Mouse (Mus musculus) ES-E14 (cell line): ENCODE measurements around the gene Ctsh. TPM values are rescaled to one million over a fixed set of nuclear protein-coding genes. Genes with fewer than 3 reads are reported as not detected.
"Not testable (repeated sequence)": the region's sequence is repeated elsewhere in the genome, so short reads cannot be mapped to it uniquely, and the experiment has no call there.

Experiments used
- DNase-seq: peaks from one replicate; pipeline ENCODE4 v3.0.0-alpha.2; 2013; ENCODE audit warnings: low read depth, low spot score
- H3K27ac ChIP-seq: 2 replicates; pipeline ENCODE4 v1.5.1; 2012; ENCODE audit warnings: low read depth, mild to moderate bottlenecking, low read length, moderate library complexity, mixed read lengths; ENCODE audit not compliant: poor library complexity, insufficient read depth, severe bottlenecking
- H3K36me3 ChIP-seq: 2 replicates; pipeline ENCODE4 v1.6.1; 2012; ENCODE audit warnings: mild to moderate bottlenecking, low read length, moderate library complexity, mixed read lengths; ENCODE audit not compliant: control insufficient read depth, poor library complexity, insufficient read depth, severe bottlenecking
- H3K4me1 ChIP-seq, 2 experiments: fragments of 150-350 bp in 1 of 2; sonication (generic) in 1 of 2; 2 replicates each; pipeline ENCODE4 v1.6.1; 2012; ENCODE audit warnings: low read length in 2 of 2, mild to moderate bottlenecking in 1 of 2, mixed read lengths in 1 of 2; ENCODE audit not compliant: control insufficient read depth in 2 of 2, insufficient read depth in 2 of 2, poor library complexity in 1 of 2
- H3K4me3 ChIP-seq, 2 experiments: fragments of 150-350 bp in 1 of 2; sonication (generic) in 1 of 2; 2 replicates each; pipeline ENCODE4 v1.5.1; 2012; ENCODE audit warnings: low read length in 2 of 2, low read depth in 1 of 2, mild to moderate bottlenecking in 1 of 2, mixed read lengths in 1 of 2; ENCODE audit not compliant: insufficient read depth in 1 of 2, poor library complexity in 1 of 2, severe bottlenecking in 1 of 2
- H3K9ac ChIP-seq: 2 replicates; pipeline ENCODE4 v1.6.1; 2012; ENCODE audit warnings: low read depth, mild to moderate bottlenecking, low read length, mixed read lengths; ENCODE audit not compliant: poor library complexity, insufficient read depth, severe bottlenecking
- H3K9me3 ChIP-seq: fragments of 150-350 bp; sonication (generic); 2 replicates; pipeline ENCODE4 v1.6.1; 2012; ENCODE audit warnings: low read depth, mild to moderate bottlenecking, low read length; ENCODE audit not compliant: control insufficient read depth, insufficient read depth
- CHD2 ChIP-seq: IDR thresholded peaks from 2 replicates; pipeline ENCODE4 v1.6.1; 2014; ENCODE audit warnings: mild to moderate bottlenecking, low read depth, low read length, inconsistent platforms
- HCFC1 ChIP-seq: IDR thresholded peaks from 2 replicates; pipeline ENCODE4 v1.6.1; 2012; ENCODE audit warnings: low read length, inconsistent platforms, borderline replicate concordance; ENCODE audit not compliant: insufficient read depth
- MAFK ChIP-seq: IDR thresholded peaks from 2 replicates; pipeline ENCODE4 v1.6.1; 2014; ENCODE audit warnings: mild to moderate bottlenecking, low read depth, low read length, inconsistent platforms; ENCODE audit not compliant: insufficient read depth
- ZC3H11A ChIP-seq: IDR thresholded peaks from 2 replicates; pipeline ENCODE4 v1.6.1; 2012; ENCODE audit warnings: low read depth, mild to moderate bottlenecking, inconsistent platforms, low read length, borderline replicate concordance
- ZNF384 ChIP-seq: IDR thresholded peaks from 2 replicates; pipeline ENCODE4 v1.6.1; 2012; ENCODE audit warnings: low read depth, low read length, inconsistent platforms
- in situ Hi-C, 2 experiments: fragments of 600-800 bp; cut with MboI; formaldehyde crosslinking; loops; one replicate each; pipeline ENCODE4 v1.15.1; 2025; ENCODE audit warnings: low sequenced_read_pairs in 2 of 2, inconsistent platforms in 1 of 2; ENCODE audit not compliant: unreplicated experiment in 2 of 2
- total RNA-seq: library from RNA; depleted of rRNA; stranded (reverse); fragments of 300-350 nt; gene quantifications from 2 replicates; pipeline ENCODE4 v1.2.3, GENCODE M21; 2012

Ctsh gene
- total RNA-seq, 1 experiment: 5.4 TPM

DNA sequence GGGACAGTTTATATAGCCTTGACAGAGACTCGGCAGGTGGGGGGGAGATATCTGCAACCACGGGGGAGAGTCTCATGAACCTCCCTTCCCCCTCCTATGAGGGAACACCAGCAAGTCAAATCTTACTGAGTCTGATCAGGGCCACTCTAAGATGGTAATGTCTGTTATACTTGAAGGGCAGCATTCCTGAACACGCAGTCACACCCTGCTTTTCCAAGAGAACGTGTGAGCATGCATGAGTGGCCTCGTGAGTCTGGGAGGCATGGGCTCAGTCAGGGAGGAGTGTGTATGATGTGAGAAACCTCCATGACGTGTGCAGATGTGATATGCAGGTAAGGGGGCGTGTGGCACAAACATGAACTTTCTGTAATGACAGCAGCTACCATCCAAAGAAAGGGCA is 15.5 kb downstream of the Ctsh start:
- Histone ChIP-seq H3K36me3 (no peaks in the 10 kb centered on the region), H3K27ac (no peak overlapping the region), H3K4me1 (no peaks in the 10 kb centered on the region), H3K9me3 (no peaks in the 10 kb centered on the region), H3K4me3 (no peak overlapping the region), H3K9ac (no peak overlapping the region)
- in situ Hi-C loops: no loop called here
- DNase-seq: no peak
- TF ChIP-seq MAFK: no peak
- TF ChIP-seq ZNF384: no peak
- no peak for TF ChIP-seq HCFC1
- no peak for TF ChIP-seq ZC3H11A
- no peak for TF ChIP-seq CHD2

DNA sequence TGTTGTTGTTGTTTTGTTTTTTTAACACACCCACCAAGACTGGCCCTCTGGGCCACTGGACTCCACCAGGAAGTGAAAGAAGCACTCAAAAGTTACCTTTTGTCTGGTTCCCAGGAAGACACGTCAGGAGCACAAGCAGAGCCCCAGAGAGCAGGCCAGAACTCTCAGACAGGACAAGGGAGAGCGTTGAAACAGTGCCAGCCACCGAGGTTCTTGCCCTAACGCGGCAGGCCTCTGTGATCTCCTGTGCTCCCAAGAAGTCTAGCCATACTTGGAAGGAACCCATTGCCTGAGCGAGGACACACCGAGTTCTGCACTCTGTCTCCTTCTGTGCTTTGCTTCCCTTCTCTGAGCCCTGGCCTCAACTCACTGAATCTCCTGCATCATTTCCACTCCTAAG is 16.2 kb downstream of the Ctsh start:
- H3K27ac ChIP-seq: no peak overlapping the region
- TF ChIP-seq CHD2 (no peak), MAFK (no peak), HCFC1 (no peak)
- no peak for DNase-seq

GRCm38 (mm10) chr9:90075336-90075735 is 21.4 kb downstream of the Ctsh start:
- no peak overlapping the region for H3K4me3 ChIP-seq
- in situ Hi-C loops: loop anchor here in 1 of 2 experiments (25.0 kb wide), 1 partner anchor 1613 kb away; the partner anchor contains the start of gene Gm20537
- H3K9me3 ChIP-seq: no peaks in the 10 kb centered on the region
- H3K9ac ChIP-seq: no peak overlapping the region
- no peaks in the 10 kb centered on the region for H3K4me1 ChIP-seq
- no peak overlapping the region for H3K27ac ChIP-seq
- TF ChIP-seq MAFK (no peak), HCFC1 (no peak), ZNF384 (no peak), CHD2 (no peak), ZC3H11A (no peak)
- H3K36me3 ChIP-seq: no peaks in the 10 kb centered on the region
- DNase-seq: no peak

More for the DNA sequence above, 16.2 kb downstream of the Ctsh start:
- Histone ChIP-seq H3K9me3 (no peaks in the 10 kb centered on the region), H3K4me3 (no peak overlapping the region), H3K4me1 (no peaks in the 10 kb centered on the region), H3K9ac (no peak overlapping the region), H3K36me3 (no peaks in the 10 kb centered on the region)
- in situ Hi-C loops: no loop called here

- H3K4me3 ChIP-seq: no peak overlapping the region
- TF ChIP-seq ZNF384: no peak
- no peak for TF ChIP-seq CHD2
- no peak for TF ChIP-seq MAFK
- no peak for TF ChIP-seq HCFC1
- no peak for TF ChIP-seq ZC3H11A
- DNase-seq: no peak
These were observed 22.2 kb downstream of the Ctsh start for GRCm38 (mm10) chr9:90076131-90076530.

GRCm38 (mm10) chr9:90076849-90077461 is 23.0 kb downstream of the Ctsh start:
- in situ Hi-C loops: loop anchor here in 1 of 2 experiments (25.0 kb wide), 1 partner anchor 1615 kb away; the partner anchor contains the start of gene Gm20537
- Histone ChIP-seq H3K4me3 (no peak overlapping the region), H3K4me1 (no peaks in the 10 kb centered on the region), H3K27ac (no peak overlapping the region), H3K9me3 (no peaks in the 10 kb centered on the region), H3K36me3 (no peaks in the 10 kb centered on the region), H3K9ac (0 out of 2 replicates have a peak overlapping the region, but pooled peaks have one; percentile 46)
- DNase-seq: peak; percentile 45
- TF ChIP-seq ZC3H11A (peak; percentile 37; the same call in 1 of the 2 replicates), CHD2 (no peak), HCFC1 (no peak), MAFK (no peak), ZNF384 (0 out of 2 replicates have a peak, but pooled peaks have one; percentile 12)

More at GRCm38 (mm10) chr9:90076131-90076530, 22.2 kb downstream of the Ctsh start:
- no peak overlapping the region for H3K9ac ChIP-seq
- H3K9me3 ChIP-seq: no peaks in the 10 kb centered on the region
- H3K36me3 ChIP-seq: no peaks in the 10 kb centered on the region
- no peak overlapping the region for H3K27ac ChIP-seq
- in situ Hi-C loops: loop anchor here in 1 of 2 experiments (25.0 kb wide), 1 partner anchor 1614 kb away; the partner anchor contains the start of gene Gm20537
- H3K4me1 ChIP-seq: no peaks in the 10 kb centered on the region

DNA sequence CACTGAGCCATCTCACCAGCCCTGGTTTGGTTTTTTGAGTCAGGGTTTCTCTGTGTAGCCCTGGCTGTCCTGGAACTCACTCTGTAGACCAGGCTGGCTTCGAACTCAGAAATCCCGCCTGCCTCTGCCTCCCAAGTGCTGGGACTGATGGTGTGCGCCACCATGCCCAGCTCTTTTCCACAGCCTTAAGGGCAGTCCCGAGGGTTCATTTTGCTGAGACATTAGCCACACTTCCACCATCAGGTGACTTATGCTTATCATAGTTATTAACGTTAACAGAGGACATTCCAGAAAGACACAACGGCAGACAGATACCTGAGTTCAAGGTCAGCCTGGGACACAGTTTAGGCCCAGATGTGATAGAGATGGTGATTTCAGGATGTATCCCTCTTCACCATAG is 28.0 kb downstream of the Ctsh start:
- H3K9me3 ChIP-seq, H3K9ac ChIP-seq, H3K36me3 ChIP-seq, DNase-seq, H3K4me3 ChIP-seq, H3K27ac ChIP-seq, H3K4me1 ChIP-seq: not testable (repeated sequence)
- in situ Hi-C loops: loop anchor here in 1 of 2 experiments (25.0 kb wide), 1 partner anchor 1620 kb away; the partner anchor contains the start of gene Gm20537
